Mouse (Mus musculus) large intestine, adult 2 months (tissue): ENCODE data around the gene Dld. TPM values are rescaled to one million over a fixed set of nuclear protein-coding genes. Genes with fewer than 3 reads are reported as not detected.

Experiments used
- DNase-seq: peaks from one replicate; pipeline ENCODE4 v3.0.0-alpha.2; 2012; ENCODE audit warnings: low read depth, low spot score
- WGBS: fragments of 180-500 bp; shearing (Covaris S2); methylation state at CpG from one replicate; pipeline ENCODE4 v1.1.7; 2018; 5-methylcytosine and 5-hydroxymethylcytosine counted together
- polyA plus RNA-seq: library from polyadenylated mRNA; depleted of rRNA; stranded (reverse); fragments of >200 nt; gene quantifications from 2 replicates; pipeline ENCODE4 v1.2.3, GENCODE M21; 2012

The Dld gene
- polyA plus RNA-seq, 1 experiment = 19.9 TPM

- no peak for DNase-seq
- WGBS = 74% methylated on average over 9 of the region's 9 CpGs
Observed at GRCm38 (mm10) chr12:31323136-31323695, 28.0 kb downstream of the Dld start.

GRCm38 (mm10) chr12:31321532-31321931 is 29.7 kb downstream of the Dld start:
- DNase-seq = no peak
- 88% methylated on average over 1 of the region's 1 CpGs for WGBS

- DNase-seq = no peak
- 61% methylated on average over 13 of the region's 13 CpGs for WGBS
Observed at GRCm38 (mm10) chr12:31320817-31321216, 30.4 kb downstream of the Dld start.

- 76% methylated on average over 10 of the region's 10 CpGs for WGBS
- DNase-seq = no peak
Observed at GRCm38 (mm10) chr12:31318409-31318963, 32.8 kb downstream of the Dld start.

- DNase-seq = no peak
- 82% methylated on average over 7 of the region's 7 CpGs for WGBS
Observed at GRCm38 (mm10) chr12:31317670-31318408, 33.4 kb downstream of the Dld start.

- WGBS = 74% methylated on average over 6 of the region's 6 CpGs
- DNase-seq = no peak
Observed at GRCm38 (mm10) chr12:31315961-31316360, 35.3 kb downstream of the Dld start.

GRCm38 (mm10) chr12:31314310-31314709 is 36.9 kb downstream of the Dld start:
- WGBS = 89% methylated on average over 7 of the region's 7 CpGs
- no peak for DNase-seq

- DNase-seq = no peak
- WGBS = 88% methylated on average over 4 of the region's 4 CpGs
Observed at GRCm38 (mm10) chr12:31313136-31313535, 38.1 kb downstream of the Dld start.

GRCm38 (mm10) chr12:31312281-31312680 is 39.0 kb downstream of the Dld start:
- WGBS = 81% methylated on average over 5 of the region's 5 CpGs
- DNase-seq = no peak

- 75% methylated on average over 9 of the region's 9 CpGs for WGBS
- no peak for DNase-seq
Observed at GRCm38 (mm10) chr12:31311671-31312265, 39.5 kb downstream of the Dld start.

GRCm38 (mm10) chr12:31310687-31311086 is 40.6 kb downstream of the Dld start:
- 90% methylated on average over 9 of the region's 9 CpGs for WGBS
- DNase-seq = no peak

GRCm38 (mm10) chr12:31307756-31308155 is 43.5 kb downstream of the Dld start:
- DNase-seq = no peak
- 89% methylated on average over 8 of the region's 8 CpGs for WGBS

GRCm38 (mm10) chr12:31307011-31307410 is 44.2 kb downstream of the Dld start:
- no peak for DNase-seq
- 83% methylated on average over 8 of the region's 8 CpGs for WGBS

- WGBS = 53% methylated on average over 5 of the region's 5 CpGs
- DNase-seq = no peak
Observed at GRCm38 (mm10) chr12:31306075-31306675, 45.1 kb downstream of the Dld start.

GRCm38 (mm10) chr12:31302766-31303511 is 48.3 kb downstream of the Dld start:
- WGBS = 48% methylated on average over 16 of the region's 16 CpGs

GRCm38 (mm10) chr12:31302266-31302665 is 49.0 kb downstream of the Dld start:
- 20% methylated on average over 5 of the region's 5 CpGs for WGBS

More at GRCm38 (mm10) chr12:31302766-31303511, 48.3 kb downstream of the Dld start:
- no peak for DNase-seq

GRCm38 (mm10) chr12:31300276-31300675 is 51.0 kb downstream of the Dld start:
- DNase-seq = no peak
- 91% methylated on average over 9 of the region's 9 CpGs for WGBS

More at GRCm38 (mm10) chr12:31302266-31302665, 49.0 kb downstream of the Dld start:
- no peak for DNase-seq

GRCm38 (mm10) chr12:31299676-31300197 is 51.5 kb downstream of the Dld start:
- WGBS = 75% methylated on average over 14 of the region's 14 CpGs
- no peak for DNase-seq

- WGBS = 86% methylated on average over 3 of the region's 3 CpGs
Observed at GRCm38 (mm10) chr12:31299126-31299525, 52.1 kb downstream of the Dld start.

More at GRCm38 (mm10) chr12:31299126-31299525, 52.1 kb downstream of the Dld start:
- DNase-seq = no peak
